Mouse (Mus musculus) kidney, adult 10 weeks (tissue): ENCODE results near the gene Mfsd4b4. TPM values are rescaled to one million over a fixed set of nuclear protein-coding genes. Genes with fewer than 3 reads are reported as not detected.

Source experiments
- polyA plus RNA-seq: library from polyadenylated mRNA; stranded (reverse); fragments of 350-450 nt; fragmentation: Illumina TruSeq; extraction: RNeasy Lipid Tissue Mini Kit (QIAGEN cat#74804); gene quantifications from one replicate; pipeline ENCODE4 v1.2.3, GENCODE M21; 2014; ENCODE audit warnings: low read depth, low replicate concordance

The Mfsd4b4 gene
- 5.7 TPM for polyA plus RNA-seq

GRCm38 (mm10) chr10:39898874-39899371 lies at the start of gene Mfsd4b4:
Mfsd4b4 (minus strand) TSS chr10:39899238.

DNA sequence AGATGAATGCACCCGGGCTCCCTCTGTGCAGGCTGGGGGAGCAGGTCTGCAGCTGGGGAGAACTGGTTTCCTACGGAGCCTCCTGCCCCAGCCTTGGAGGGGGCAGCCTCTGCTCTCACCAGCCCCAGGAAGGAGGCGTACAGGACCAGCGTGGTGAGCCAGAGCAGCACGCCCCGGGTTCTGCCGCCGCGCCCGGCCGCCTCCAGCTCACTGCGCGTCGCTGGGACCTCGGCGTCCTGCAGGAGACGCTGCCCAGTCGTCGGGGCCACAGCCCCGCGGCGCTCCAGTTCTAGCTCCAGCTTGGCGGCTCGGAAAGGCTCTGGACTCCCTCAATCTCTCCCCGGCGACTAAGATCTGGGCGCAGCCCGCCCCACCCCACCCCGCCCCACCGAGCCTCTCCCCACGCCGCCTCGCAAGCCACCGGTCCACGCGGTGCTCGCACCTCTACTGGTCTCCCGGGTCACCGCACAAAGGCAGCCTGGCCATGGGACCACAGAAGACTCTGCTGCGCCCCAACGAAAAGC lies 27.6 kb upstream of the Mfsd4b4 start, which contains the start of gene Mfsd4b2:
TSS of gene Mfsd4b2 (minus strand) at position 308 of the 524 bp plus-strand sequence.

Other genes with a start within 250 kb of the Mfsd4b4 start
- gene Rev3l, start 167.1 kb downstream of the Mfsd4b4 start, polyA plus RNA-seq: 39.1 TPM
- 0.93 TPM for gene Mfsd4b2, start 27.7 kb upstream of the Mfsd4b4 start, polyA plus RNA-seq
- gene Mfsd4b3, start 60.9 kb upstream of the Mfsd4b4 start, polyA plus RNA-seq: 32.7 TPM
- gene Mfsd4b5, start 87.4 kb upstream of the Mfsd4b4 start, polyA plus RNA-seq: 389 TPM
- 221 TPM for gene Mfsd4b1, start 126.0 kb upstream of the Mfsd4b4 start, polyA plus RNA-seq
- 58.5 TPM for gene Slc16a10, start 243.0 kb upstream of the Mfsd4b4 start, polyA plus RNA-seq